Mouse (Mus musculus): ENCODE data around the gene Tecpr2.

- no peak for TF ChIP-seq GATA1 (IDR thresholded peaks at IDR 0.05; ENCODE audit: borderline replicate concordance, low read length)
- no peak for TF ChIP-seq FLI1 (IDR thresholded peaks at IDR 0.05; ENCODE audit: low read length)
Observed at GRCm38 (mm10) chr12:111009615-111010257, 120.7 kb downstream of the Tecpr2 start.

Data from megakaryocyte, embryonic 14.5 days (primary cell).